Mouse (Mus musculus): ENCODE results near the gene Trim38. TPM values are rescaled to one million over a fixed set of nuclear protein-coding genes. Genes with fewer than 3 reads are reported as not detected.

Trim38 gene
- polyA plus RNA-seq (2012; rRNA removed): 0.09 TPM in 1 of 2 replicates, not detected in the other

GRCm38 (mm10) chr13:23769613-23770012, at the start of gene Trim38:
Gene Trim38, plus strand, starts transcription at chr13:23769913.

GRCm38 (mm10) chr13:23738677-23739068, 31.0 kb upstream of the Trim38 start, which contains the start of gene Hist1h1c:
Gene Hist1h1c, plus strand, starts transcription at chr13:23738808.

DNA sequence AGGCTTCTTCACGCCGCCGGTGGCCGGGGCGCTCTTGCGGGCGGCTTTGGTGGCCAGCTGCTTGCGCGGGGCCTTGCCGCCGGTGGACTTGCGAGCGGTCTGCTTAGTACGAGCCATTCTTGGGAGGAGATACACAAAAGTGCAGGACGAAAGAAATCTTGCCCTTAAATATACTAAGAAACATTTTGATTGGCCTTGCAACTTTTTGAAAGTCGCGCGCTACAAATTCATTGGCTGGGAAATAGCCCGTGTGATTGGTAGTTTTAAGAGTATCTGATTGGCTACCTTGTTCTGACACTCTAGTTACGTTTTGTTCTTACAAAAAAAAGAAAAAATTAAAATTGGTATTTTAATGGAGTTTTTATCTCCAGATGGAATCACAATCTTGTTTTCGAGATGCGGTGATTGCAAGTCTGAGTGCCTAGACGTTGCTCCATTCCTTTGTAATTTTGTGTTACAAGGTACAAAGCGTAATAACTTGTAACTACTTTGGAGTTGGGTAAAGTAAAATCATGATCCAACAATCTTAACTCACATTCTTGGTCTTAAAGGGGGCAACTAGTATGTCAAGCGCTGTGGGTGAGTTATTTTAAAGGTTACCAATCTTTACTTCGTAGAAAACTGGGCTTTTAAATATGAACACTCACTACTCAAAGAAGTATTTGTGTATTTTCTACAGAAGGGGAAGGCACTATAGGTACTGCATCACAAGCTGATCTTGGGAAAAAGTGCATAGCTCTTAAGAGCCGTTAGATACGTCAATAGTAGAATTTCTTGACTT, 24.1 kb upstream of the Trim38 start, which contains the start of gene Hist1h3c:
TSS of gene Hist1h3c (minus strand) at position 222 of the 781 bp plus-strand sequence.

DNA sequence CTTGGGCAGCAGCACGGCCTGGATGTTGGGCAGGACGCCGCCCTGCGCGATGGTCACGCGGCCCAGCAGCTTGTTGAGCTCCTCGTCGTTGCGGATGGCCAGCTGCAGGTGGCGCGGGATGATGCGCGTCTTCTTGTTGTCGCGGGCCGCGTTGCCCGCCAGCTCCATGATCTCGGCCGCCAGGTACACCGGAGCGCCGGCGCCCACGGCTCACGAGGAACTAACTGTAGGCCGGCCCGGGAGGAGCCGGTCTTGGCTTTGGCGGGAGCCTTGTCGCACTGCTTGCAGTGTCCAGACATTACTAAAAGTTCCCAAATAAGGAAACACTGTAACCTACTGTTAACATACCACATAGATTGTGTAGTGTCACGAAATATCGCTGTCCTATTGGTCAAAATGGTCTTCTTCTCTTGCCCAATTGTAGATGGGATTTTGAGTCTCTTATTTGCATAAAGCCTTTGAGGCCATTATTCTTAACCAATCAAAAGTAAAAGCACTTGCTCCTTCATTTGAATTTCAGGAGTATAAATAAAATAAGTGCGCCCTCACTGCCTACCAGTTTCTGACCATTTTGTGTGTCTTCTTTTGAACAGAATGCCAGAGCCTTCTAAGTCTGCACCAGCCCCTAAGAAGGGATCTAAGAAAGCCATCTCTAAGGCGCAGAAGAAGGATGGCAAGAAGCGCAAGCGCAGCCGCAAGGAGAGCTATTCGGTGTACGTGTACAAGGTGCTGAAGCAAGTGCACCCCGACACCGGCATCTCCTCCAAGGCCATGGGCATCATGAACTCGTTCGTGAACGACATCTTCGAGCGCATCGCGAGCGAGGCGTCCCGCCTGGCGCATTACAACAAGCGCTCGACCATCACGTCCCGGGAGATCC, 23.3 kb upstream of the Trim38 start, which contains the start of gene Hist1h2bb:
TSS of gene Hist1h2bb (plus strand) at position 534 of the 880 bp plus-strand sequence.

DNA sequence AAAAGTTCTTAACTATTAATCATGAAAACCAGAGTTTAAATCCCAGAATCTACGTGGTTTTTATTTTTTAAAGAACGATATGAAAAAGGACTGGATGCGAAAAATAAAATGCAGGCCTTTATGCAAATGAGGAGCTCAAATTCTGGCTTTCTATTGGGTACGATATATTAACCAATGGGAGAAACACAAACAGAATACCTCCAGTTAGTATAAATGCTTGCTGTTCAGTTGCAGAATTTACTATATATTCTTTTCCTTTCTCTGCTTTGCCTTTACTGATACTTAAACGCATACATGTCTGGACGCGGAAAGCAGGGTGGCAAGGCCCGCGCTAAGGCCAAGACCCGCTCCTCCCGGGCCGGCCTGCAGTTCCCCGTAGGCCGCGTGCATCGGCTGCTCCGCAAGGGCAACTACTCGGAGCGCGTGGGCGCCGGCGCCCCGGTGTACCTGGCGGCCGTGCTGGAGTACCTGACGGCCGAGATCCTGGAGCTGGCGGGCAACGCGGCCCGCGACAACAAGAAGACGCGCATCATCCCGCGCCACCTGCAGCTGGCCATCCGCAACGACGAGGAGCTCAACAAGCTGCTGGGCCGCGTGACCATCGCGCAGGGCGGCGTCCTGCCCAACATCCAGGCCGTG, 18.8 kb upstream of the Trim38 start, which contains the start of gene Hist1h2ab:
TSS of gene Hist1h2ab (plus strand) at position 288 of the 639 bp plus-strand sequence.

DNA sequence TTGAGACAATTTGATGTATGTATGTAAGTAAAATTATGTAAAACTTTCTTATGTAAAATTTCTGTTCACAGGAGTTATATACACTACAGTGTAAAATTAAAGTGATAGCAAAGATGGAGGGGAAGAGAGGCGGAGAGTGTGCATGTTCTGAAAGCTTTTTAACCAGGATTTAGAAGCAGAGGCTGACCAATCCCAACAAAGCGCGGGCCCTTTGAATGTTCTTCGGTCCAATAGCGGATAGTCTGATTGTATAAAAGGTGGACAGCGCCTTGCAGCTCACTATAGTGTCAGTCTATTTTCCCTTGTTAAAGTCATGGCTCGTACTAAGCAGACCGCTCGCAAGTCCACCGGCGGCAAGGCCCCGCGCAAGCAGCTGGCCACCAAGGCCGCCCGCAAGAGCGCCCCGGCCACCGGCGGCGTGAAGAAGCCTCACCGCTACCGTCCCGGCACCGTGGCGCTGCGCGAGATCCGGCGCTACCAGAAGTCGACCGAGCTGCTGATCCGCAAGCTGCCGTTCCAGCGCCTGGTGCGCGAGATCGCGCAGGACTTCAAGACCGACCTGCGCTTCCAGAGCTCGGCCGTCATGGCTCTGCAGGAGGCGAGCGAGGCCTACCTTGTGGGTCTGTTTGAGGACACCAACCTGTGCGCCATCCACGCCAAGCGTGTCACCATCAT, 17.5 kb upstream of the Trim38 start, which contains the start of gene Hist1h3b:
TSS of gene Hist1h3b (plus strand) at position 201 of the 675 bp plus-strand sequence.

DNA sequence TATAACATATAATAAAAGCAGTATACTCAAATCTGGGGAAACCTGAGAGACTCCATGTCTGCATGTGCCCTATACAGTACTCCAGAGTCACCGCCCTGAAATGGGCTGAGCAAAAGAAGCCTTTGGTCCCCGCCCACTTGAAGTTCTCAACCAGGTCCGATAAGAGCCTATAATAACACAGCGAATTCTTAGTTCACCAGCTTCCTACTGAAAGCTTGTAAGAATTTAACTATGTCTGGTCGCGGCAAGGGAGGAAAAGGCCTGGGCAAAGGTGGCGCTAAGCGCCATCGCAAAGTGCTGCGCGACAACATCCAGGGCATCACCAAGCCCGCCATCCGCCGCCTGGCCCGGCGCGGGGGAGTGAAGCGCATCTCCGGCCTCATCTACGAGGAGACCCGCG, 12.9 kb upstream of the Trim38 start, which contains the start of gene Hist1h4b:
TSS of gene Hist1h4b (plus strand) at position 224 of the 400 bp plus-strand sequence.

DNA sequence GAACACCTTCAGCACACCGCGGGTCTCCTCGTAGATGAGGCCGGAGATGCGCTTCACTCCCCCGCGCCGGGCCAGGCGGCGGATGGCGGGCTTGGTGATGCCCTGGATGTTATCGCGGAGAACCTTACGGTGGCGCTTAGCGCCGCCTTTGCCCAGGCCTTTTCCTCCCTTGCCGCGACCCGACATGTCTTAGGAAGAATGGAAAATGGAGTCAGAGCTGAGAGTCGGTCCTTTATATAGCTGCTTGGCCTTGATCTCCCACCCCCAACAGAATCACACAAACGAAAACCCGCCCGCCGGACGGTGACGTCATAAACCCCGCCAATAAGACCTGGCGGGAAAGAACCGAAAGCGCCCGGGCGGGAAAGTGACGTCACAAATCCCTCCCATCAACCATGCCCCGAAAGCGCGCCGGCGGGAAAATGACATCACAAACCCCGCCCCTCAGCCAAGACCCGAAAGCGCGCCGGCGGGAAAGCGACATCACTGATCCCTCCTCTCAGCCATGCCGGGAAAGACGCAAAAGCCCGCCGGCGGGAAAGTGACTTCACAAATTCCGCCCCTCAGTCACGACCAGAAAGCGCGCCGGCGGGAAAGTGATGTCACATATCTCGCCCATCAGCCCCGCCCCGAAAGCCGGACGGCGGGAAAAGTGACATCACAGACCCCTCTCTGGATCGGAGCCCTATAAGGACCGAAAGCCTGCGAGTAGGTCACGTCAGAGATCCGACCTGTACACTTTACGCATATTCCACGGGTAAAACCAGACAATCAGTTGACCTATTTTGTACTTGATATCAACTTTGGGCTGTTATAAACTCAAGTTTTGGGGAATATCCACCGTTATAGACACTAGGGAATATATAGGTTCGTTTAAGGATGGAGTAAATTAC, 8.5 kb upstream of the Trim38 start, which contains the start of gene Hist1h4a:
TSS of gene Hist1h4a (minus strand) at position 259 of the 893 bp plus-strand sequence.

DNA sequence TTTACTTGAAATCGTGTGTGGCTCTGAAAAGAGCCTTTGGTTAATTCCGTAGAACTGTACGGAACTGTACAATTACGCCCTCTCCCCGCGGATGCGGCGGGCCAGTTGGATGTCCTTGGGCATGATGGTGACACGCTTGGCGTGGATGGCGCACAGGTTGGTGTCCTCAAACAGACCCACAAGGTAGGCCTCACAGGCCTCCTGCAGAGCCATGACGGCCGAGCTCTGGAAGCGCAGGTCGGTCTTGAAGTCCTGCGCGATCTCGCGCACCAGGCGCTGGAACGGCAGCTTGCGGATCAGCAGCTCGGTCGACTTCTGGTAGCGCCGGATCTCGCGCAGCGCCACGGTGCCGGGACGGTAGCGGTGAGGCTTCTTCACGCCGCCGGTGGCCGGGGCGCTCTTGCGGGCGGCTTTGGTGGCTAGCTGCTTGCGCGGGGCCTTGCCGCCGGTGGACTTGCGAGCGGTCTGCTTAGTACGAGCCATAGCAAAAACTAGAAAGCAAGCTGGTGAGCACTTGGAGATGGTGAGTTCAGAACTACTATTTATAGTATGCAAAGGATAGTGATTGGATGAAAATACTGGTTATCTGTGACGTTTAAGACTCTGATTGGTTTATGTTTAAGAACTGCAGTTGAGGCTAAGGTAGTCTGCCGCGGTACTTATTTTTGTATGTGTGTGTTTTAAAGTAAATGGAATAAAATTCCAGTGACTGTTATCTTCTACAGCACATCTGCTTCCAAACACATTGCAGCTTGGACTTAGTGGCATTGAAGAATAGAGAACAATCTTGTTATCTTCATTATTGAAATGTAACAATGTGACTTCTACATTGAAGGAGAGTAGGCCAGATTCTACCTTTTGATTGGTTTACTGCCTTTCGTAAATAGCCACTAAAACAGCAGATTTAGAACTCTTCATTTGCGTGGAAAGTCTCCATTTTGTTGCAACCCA, 7.6 kb upstream of the Trim38 start, which contains the start of gene Hist1h3a:
TSS of gene Hist1h3a (minus strand) at position 516 of the 951 bp plus-strand sequence.

GRCm38 (mm10) chr13:23763586-23764323, 6.0 kb upstream of the Trim38 start, which contains the start of gene Hist1h1a:
Gene Hist1h1a, plus strand, starts transcription at chr13:23763666.

DNA sequence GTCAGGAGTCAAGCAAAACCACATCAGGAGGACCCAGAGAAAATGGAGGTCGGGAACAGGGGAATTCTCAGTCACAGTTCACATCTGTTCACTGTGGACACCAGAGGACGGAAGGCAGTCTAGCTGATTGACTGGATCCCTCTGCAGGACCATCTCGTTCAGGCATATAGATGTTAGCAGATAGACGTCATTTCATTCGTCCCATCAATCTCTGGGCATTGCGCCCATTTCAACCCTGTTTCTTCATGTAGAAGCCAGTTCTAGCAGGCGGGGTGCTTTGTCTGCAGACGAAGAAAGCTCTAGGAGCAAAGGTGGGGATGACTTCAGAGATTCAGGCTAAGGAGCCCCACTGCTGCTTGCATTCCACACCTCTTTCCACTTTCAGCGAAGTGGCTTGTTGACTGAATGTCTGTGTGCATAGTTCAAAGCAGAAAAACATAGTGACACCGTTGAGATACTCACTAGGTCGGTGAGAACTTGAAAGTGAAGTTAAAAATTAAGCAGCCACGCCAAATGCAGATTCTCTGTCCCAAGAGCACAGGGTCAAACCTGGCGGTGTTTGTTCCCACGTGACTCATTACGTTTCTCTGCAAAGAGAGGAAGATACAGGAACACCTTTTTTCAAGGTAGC, 36.8 kb downstream of the Trim38 start, which contains the start of gene Slc17a2:
TSS of gene Slc17a2 (plus strand) at position 572 of the 631 bp plus-strand sequence.

GRCm38 (mm10) chr13:23839308-23839707, 69.6 kb downstream of the Trim38 start, which contains the start of gene Slc17a3:
Gene Slc17a3, plus strand, starts transcription at chr13:23839434.

Other genes with a start within 250 kb of the Trim38 start
- 61.1 and 64.4 TPM in 2 replicates for gene Hist1h4h, start 238.9 kb upstream of the Trim38 start, polyA plus RNA-seq (2012; rRNA removed)
- 294 and 1,013 TPM in 2 replicates for gene Hist1h2af, start 236.0 kb upstream of the Trim38 start, polyA plus RNA-seq (2012; rRNA removed)
- gene Hist1h3g, start 234.5 kb upstream of the Trim38 start, polyA plus RNA-seq (2012; rRNA removed): 48.3 and 64.0 TPM in 2 replicates
- gene Hist1h2bh, start 226.5 kb upstream of the Trim38 start, polyA plus RNA-seq (2012; rRNA removed): 5.4 and 6.9 TPM in 2 replicates
- gene Hist1h3f, start 225.9 kb upstream of the Trim38 start, polyA plus RNA-seq (2012; rRNA removed): 11.5 and 15.6 TPM in 2 replicates
- 11.2 and 13.2 TPM in 2 replicates for gene Hist1h4f, start 218.3 kb upstream of the Trim38 start, polyA plus RNA-seq (2012; rRNA removed)
- 0.21 and 0.27 TPM in 2 replicates for gene Hist1h1d, start 216.7 kb upstream of the Trim38 start, polyA plus RNA-seq (2012; rRNA removed)
- gene Hist1h3e, start 207.5 kb upstream of the Trim38 start, polyA plus RNA-seq (2012; rRNA removed): 47.5 and 78.7 TPM in 2 replicates
- gene Hist1h2ae, start 198.7 kb upstream of the Trim38 start, polyA plus RNA-seq (2012; rRNA removed): 24.2 and 35.8 TPM in 2 replicates
- gene Hist1h2bg, start 198.5 kb upstream of the Trim38 start, polyA plus RNA-seq (2012; rRNA removed): 52.2 and 87.2 TPM in 2 replicates
- gene Hist1h2bf, start 195.7 kb upstream of the Trim38 start, polyA plus RNA-seq (2012; rRNA removed): 15.9 and 25.7 TPM in 2 replicates
- gene Hist1h2ad, start 195.5 kb upstream of the Trim38 start, polyA plus RNA-seq (2012; rRNA removed): 17.3 and 24.2 TPM in 2 replicates
- 18.4 and 28.3 TPM in 2 replicates for gene Hist1h3d, start 194.2 kb upstream of the Trim38 start, polyA plus RNA-seq (2012; rRNA removed)
- gene Hist1h4d, start 188.3 kb upstream of the Trim38 start, polyA plus RNA-seq (2012; rRNA removed): 10.1 and 14.2 TPM in 2 replicates
- 2.6 and 3.4 TPM in 2 replicates for gene Hist1h2be, start 148.8 kb upstream of the Trim38 start, polyA plus RNA-seq (2012; rRNA removed)
- 2.3 and 2.7 TPM in 2 replicates for gene Hist1h1e, start 147.4 kb upstream of the Trim38 start, polyA plus RNA-seq (2012; rRNA removed)
- gene Hist1h2ac, start 86.0 kb upstream of the Trim38 start, polyA plus RNA-seq (2012; rRNA removed): 2.6 and 3.1 TPM in 2 replicates
- gene Hist1h2bc, start 85.7 kb upstream of the Trim38 start, polyA plus RNA-seq (2012; rRNA removed): 251 and 289 TPM in 2 replicates
- gene Hist1h1t, start 74.1 kb upstream of the Trim38 start, polyA plus RNA-seq (2012; rRNA removed): not detected in 2 replicates
- 9.0 and 13.0 TPM in 2 replicates for gene Hist1h4c, start 71.5 kb upstream of the Trim38 start, polyA plus RNA-seq (2012; rRNA removed)
- 11.5 and 18.9 TPM in 2 replicates for gene Hfe, start 59.1 kb upstream of the Trim38 start, polyA plus RNA-seq (2012; rRNA removed)
- 35.1 and 42.3 TPM in 2 replicates for gene Hist1h1c, start 31.1 kb upstream of the Trim38 start, polyA plus RNA-seq (2012; rRNA removed)
- gene Hist1h3c, start 24.3 kb upstream of the Trim38 start, polyA plus RNA-seq (2012; rRNA removed): 43.8 and 64.9 TPM in 2 replicates
- gene Hist1h2bb, start 23.2 kb upstream of the Trim38 start, polyA plus RNA-seq (2012; rRNA removed): 18.2 and 27.3 TPM in 2 replicates
- gene Hist1h2ab, start 18.8 kb upstream of the Trim38 start, polyA plus RNA-seq (2012; rRNA removed): 36.8 and 63.0 TPM in 2 replicates
- 36.8 and 58.4 TPM in 2 replicates for gene Hist1h3b, start 17.6 kb upstream of the Trim38 start, polyA plus RNA-seq (2012; rRNA removed)
- 6.5 and 10.1 TPM in 2 replicates for gene Hist1h4b, start 12.9 kb upstream of the Trim38 start, polyA plus RNA-seq (2012; rRNA removed)
- gene Hist1h4a, start 8.7 kb upstream of the Trim38 start, polyA plus RNA-seq (2012; rRNA removed): 17.5 and 20.9 TPM in 2 replicates
- gene Hist1h3a, start 7.5 kb upstream of the Trim38 start, polyA plus RNA-seq (2012; rRNA removed): 37.1 and 48.7 TPM in 2 replicates
- 0.79 and 1.0 TPM in 2 replicates for gene Hist1h1a, start 6.2 kb upstream of the Trim38 start, polyA plus RNA-seq (2012; rRNA removed)
- gene Slc17a2, start 37.1 kb downstream of the Trim38 start, polyA plus RNA-seq (2012; rRNA removed): 0.09 TPM in 1 of 2 replicates, not detected in the other
- not detected in 2 replicates for gene Slc17a3, start 69.5 kb downstream of the Trim38 start, polyA plus RNA-seq (2012; rRNA removed)
- not detected in 2 replicates for gene Slc17a1, start 97.8 kb downstream of the Trim38 start, polyA plus RNA-seq (2012; rRNA removed)
- 0.09 TPM in 1 of 2 replicates, not detected in the other for gene Slc17a4, start 145.1 kb downstream of the Trim38 start, polyA plus RNA-seq (2012; rRNA removed)
- gene Hist1h2ba, start 164.2 kb downstream of the Trim38 start, polyA plus RNA-seq (2012; rRNA removed): not detected in 2 replicates
- 2.5 and 4.9 TPM in 2 replicates for gene Hist1h2aa, start 164.5 kb downstream of the Trim38 start, polyA plus RNA-seq (2012; rRNA removed)
- gene Scgn, start 221.3 kb downstream of the Trim38 start, polyA plus RNA-seq (2012; rRNA removed): not detected in 2 replicates